Mouse (Mus musculus) layer of hippocampus, adult 2 months (tissue): ENCODE data around the gene Twf1. TPM values are rescaled to one million over a fixed set of nuclear protein-coding genes. Genes with fewer than 3 reads are reported as not detected.

Source experiments
- DNase-seq, 2 experiments: peaks; one replicate each; pipeline ENCODE4 v3.0.0; 2022; ENCODE audit warnings: low spot score in 2 of 2
- H3K27ac ChIP-seq: fragments of 200-600 bp; 2 replicates; pipeline ENCODE4 v1.8.1; 2022
- H3K4me3 ChIP-seq: fragments of 200-600 bp; 2 replicates; pipeline ENCODE4 v1.8.1; 2022; ENCODE audit warnings: mild to moderate bottlenecking
- CTCF ChIP-seq: fragments of 200-600 bp; conservative IDR thresholded peaks from 2 replicates; pipeline ENCODE4 v1.8.1; 2022; ENCODE audit warnings: antibody characterized with exemption, mild to moderate bottlenecking, moderate library complexity
- long read RNA-seq, 2 experiments: library from polyadenylated mRNA; stranded (forward); transcript quantifications; one replicate each; pipeline ENCODE4 v2.0.0; 2021; ENCODE audit warnings: borderline mapping rate in 2 of 2
- total RNA-seq, 2 experiments: library from RNA; stranded (reverse); gene quantifications; 2 replicates each; pipeline ENCODE4 v1.2.3; 2021

Twf1 gene
- total RNA-seq = 10 to 100 TPM; 52.0 to 69.4 TPM
- long read RNA-seq, experiment 1, transcript Twf1-201 (9 exons, 3,025 nt) = major isoform, 36 of 48 reads
- long read RNA-seq, experiment 1, partial matches to known transcripts = 2 of 48 reads
- long read RNA-seq, experiment 1, other reads (novel, unspliced or antisense) = 10 of 48 reads
- long read RNA-seq, experiment 2, transcript Twf1-201 (9 exons, 3,025 nt) = major isoform, 68 of 83 reads
- long read RNA-seq, experiment 2, partial matches to known transcripts = 5 of 83 reads
- long read RNA-seq, experiment 2, other reads (novel, unspliced or antisense) = 10 of 83 reads

DNA sequence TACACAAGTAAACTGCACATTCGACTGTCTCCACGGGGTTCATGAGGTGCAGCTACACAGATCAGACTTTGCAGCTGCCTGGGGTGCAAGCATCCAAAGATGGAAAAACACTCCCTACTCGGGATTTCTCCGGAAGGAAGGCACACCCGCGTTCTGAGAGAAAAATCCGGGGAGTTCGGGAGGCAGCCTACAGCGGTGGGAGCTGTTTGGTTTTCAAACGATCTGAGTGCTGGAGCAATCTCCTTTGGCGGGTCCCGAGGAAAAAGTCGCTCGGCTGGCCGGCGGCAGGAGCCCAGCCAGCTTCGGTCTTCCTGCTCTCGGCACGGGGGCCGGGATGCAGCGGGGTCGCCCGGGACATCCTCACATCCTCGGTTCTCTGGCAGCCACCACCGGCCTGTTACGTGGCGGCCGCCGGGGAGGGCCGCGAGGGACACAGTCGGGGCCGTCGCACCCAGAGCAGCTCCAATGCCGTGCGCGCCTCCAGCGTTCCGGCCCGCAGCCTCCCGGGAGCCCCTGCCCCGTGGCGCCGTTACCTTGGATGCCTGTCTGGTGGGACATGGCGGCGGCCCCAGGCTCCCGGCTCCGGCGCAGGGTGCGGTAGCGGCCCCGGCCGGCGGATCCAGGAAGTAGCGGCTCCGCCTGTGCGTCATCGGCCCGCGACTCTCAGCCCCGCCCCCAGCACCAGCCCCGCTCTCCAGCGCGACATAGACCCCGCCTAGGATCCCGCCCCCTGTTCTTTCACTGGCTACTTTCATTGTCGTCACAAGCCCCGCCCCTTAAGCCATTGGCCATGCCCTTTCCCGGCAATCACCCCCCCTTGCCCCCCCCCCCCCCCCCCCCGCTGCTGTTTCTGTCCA, at the start of gene Twf1:
Gene Twf1 (minus strand): TSS at position 671 of the 857 bp plus-strand sequence.
- TF ChIP-seq CTCF = peak; percentile 64
- peak within 1 kb of the TSS; percentile 98 for H3K4me3 ChIP-seq

DNA sequence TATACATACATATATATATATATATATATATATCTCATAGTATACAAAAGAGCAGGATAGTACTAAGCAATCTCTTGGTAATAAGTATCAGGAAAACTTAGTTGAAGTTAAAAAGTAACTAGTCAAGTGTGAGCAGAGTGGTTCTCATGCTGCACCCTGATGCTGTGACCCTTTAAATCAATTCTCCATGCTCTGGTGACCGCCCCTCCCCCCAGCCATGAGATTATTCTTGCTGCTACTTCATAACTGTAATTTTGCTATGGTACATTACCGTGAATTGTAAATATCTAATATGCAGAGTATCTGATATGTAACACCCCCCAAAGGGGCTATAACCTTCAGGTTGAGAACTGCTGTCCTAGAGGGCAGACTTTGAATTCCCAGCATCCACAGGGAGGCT, 49.4 kb upstream of the Twf1 start:
- Histone ChIP-seq H3K27ac (no peak overlapping the region), H3K4me3 (no peak overlapping the region)
- no peak for DNase-seq
- TF ChIP-seq CTCF = no peak

More for the DNA sequence above, at the start of gene Twf1:
- DNase-seq = peak; percentile 98 to 99
- H3K27ac ChIP-seq = peak within 1 kb of the TSS; percentile 95

DNA sequence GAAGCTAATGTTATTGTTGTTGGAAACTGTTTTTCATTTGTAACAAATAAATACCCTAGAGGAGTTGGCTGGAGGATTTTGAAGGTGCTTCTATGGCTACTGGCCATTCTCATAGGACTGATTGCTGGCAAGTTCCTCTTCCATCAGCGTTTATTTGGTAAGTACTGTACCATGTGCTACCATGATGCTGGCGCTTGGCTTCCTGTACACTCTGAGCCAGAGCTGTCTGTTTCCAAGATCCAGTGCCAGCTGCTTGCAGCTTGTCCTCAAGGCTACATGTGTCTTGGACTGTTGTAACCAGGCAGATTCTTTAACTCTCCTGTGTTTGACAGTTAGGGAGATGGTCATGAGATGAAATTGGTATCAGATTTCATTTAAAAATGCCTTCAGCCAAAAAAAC, 48.5 kb upstream of the Twf1 start:
- no peak overlapping the region for H3K27ac ChIP-seq
- no peak for DNase-seq
- H3K4me3 ChIP-seq = no peak overlapping the region
- TF ChIP-seq CTCF = no peak

DNA sequence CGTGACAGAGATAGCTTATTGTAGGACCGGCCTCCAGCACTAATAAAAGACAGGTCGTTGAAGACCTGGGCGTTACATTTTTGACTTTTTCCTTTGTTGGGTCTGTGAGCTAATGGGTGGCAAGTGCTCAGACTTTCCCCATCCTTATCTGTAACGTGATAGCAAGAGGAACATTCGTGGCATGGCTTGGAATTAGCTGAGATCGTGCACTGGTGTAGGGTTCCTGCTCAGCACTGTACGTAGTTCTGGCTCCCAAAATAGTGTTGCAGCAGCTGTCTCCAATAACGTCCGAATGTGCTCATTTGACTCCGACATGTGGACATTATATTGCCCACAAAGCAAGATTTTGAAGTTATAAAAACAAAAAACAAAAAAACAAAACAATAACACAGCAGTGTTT, 44.8 kb upstream of the Twf1 start:
- Histone ChIP-seq H3K4me3 (no peak overlapping the region), H3K27ac (no peak overlapping the region)
- no peak for DNase-seq
- TF ChIP-seq CTCF = no peak

DNA sequence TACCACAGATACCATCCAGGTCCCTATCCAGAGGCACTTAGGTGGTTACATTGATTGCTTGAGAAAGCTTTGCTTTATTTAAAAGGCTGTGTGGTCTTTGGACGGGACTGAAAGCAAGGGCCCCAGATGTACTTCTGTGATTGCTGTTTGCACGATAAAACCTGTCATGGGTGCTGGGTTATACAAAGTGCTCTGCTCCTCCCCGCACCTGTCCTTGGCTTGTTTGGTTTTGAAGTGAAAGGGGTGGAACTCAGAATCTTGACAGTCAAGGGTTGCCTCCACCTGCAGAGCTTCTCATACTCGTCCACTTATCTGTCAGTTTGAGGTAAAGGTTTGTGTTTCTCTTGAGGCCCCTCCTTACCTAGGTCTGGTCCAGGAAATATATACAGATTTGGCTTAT, 40.9 kb upstream of the Twf1 start:
- TF ChIP-seq CTCF = no peak
- no peak overlapping the region for H3K27ac ChIP-seq
- DNase-seq = no peak
- no peak overlapping the region for H3K4me3 ChIP-seq

DNA sequence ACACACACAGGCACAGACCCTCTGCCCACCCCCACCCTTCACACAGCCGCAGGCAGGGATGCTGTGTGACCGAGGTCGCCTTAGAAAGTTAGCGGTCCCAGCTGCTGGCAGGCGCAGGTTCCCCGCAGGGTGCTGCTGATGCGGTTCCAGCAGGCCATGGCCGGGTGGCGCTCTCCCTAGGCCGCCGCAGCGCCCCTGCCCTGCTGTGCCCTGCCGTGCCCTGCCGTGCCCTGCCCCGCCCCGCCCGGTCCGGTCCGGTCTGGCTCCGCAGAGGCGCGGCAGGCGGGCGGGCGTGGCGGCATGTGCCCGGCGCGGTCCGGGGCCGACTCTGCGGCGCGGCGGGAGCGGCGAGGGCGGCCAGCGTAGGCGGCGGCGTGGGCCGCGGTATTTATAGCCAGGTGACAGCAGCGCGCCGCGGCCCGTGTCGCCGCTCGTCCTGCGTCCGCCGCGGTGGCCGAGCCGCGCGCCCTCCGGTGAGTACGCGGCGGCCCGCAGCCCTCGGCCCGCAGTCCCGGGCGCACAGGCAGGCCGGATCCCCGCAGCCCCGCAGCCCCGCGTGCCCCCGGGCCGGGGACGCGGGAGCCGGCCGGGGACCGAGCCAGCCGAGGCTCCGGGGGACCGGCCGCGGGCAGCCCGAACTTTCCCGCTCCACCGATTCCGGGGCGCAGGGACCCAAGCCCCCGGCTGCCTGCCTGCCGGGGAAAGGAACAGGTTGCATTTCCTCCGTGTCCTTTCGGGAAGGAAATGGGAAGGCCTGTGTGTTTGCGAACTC, 39.3 kb upstream of the Twf1 start, which contains the start of gene Tmem117:
Gene Tmem117 (plus strand): TSS at position 403 of the 772 bp plus-strand sequence.
- no peak for TF ChIP-seq CTCF
- peak within 1 kb of the TSS; percentile 88 for H3K27ac ChIP-seq
- no peak for DNase-seq
- H3K4me3 ChIP-seq = peak within 1 kb of the TSS; percentile 64

DNA sequence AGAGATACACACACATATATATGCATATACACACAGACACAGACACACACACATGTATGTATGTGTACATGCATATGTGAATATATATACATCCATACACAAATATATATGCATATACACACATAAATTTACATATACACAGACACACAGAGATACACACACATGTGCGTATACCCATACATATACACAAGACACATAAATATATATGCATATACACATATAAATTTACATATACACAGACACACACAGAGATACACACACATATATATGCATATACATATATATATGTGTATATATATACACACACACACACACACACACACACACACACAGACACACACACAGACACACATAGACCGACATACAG, 38.8 kb upstream of the Twf1 start:
- TF ChIP-seq CTCF = no peak
- H3K27ac ChIP-seq = peak overlapping the region; percentile 88; the same call in 1 of the 2 replicates
- no peak for DNase-seq
- peak overlapping the region; percentile 64; the same call in 1 of the 2 replicates for H3K4me3 ChIP-seq

DNA sequence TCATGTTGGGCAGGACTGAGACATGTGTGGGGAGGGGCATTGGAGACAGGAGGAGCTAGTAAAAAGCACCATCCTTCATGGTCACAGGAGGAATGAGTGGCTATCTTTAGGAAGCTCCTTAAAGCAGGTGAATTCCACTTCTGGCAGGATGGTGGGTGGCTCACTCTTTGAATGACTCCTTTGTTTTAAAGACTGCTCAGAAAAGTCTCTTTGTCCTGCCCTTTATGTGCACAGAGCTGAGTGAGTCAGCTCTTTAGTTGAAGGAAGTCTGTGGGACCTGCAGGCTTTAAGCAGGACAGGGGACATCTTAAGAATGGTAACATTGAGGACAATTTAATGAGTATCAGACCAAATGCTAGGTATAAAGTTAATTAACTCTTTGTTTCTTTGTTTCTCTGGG, 31.2 kb upstream of the Twf1 start:
- Histone ChIP-seq H3K27ac (no peak overlapping the region), H3K4me3 (no peak overlapping the region)
- no peak for DNase-seq
- no peak for TF ChIP-seq CTCF

DNA sequence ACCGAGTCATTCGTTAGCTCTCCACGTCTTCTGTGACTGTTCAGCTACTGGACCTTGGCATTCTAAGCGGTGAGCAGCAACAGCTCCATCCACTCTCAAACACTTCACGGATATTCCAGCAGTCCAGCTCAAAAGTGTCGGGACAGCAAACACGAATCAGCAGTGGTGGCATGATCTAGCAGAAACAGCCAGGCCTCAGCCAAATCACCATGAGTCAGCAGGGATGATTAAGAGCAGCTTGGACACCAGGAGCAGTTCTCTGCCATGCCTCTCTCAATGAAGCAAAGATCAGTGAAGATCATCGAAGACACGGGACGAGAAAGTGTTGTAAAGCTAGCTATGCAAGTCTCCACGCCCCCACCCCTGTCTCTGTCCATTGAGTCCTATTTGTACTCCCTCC, 26.3 kb upstream of the Twf1 start:
- no peak overlapping the region for H3K27ac ChIP-seq
- TF ChIP-seq CTCF = no peak
- DNase-seq = no peak
- H3K4me3 ChIP-seq = no peak overlapping the region

DNA sequence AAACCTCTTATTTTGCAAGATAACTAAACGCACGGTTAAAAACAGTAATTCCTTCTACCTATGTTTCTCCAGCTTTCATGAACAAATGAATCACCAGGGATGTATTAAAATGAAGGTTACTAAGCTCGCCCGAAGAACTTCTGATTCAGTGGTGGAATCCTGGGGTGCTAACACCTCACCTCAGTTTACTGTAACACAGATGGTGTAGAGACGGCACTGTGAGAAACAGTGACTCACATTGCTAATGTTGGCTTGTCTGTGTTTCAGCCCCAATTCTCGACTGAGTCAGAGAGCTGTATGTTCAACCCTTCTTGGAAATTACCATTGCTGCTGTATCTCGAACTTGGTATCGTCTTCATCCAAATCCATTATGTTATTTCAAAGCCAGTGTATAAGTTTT, 18.1 kb upstream of the Twf1 start:
- no peak for DNase-seq
- no peak for TF ChIP-seq CTCF
- no peak overlapping the region for H3K27ac ChIP-seq
- H3K4me3 ChIP-seq = no peak overlapping the region

DNA sequence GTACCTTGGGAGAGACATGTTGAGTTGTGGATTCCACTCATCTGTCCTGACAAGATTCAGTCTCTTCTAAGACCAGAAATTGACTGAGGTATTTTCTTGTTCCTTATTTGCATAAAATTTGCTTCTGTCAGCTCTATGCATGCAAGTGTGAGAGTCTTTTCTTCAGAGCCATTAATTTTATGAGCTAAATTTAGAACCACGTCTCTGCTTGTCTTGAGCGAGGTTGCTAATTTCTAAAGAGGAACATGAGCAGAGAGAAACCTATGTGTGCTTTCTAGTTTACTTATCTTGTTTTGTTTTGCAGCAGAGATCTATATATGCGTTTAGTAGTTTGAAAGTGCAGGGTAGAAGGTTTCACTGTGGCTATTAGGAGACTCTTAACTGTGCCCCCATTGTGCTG, 12.8 kb upstream of the Twf1 start:
- Histone ChIP-seq H3K27ac (no peak overlapping the region), H3K4me3 (no peak overlapping the region)
- no peak for DNase-seq
- TF ChIP-seq CTCF = no peak

DNA sequence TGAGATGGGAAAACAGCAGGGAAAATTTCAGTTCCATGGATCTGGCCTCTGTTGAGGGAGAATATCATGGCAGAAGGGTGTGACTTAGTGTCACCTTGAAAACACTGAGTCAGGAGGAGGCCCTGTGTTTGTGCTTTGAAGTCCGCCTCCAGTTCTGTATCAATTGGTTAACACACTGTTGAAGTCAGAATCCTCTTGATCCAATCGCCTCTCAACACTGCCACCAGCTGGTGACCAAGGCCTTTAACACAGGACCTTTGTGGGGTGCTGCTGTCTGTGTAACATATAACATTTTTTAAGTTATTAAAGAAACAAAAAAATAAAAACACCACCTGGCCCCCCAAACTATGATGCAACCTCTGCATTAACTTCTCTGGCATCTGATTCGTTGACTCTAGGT, 11.7 kb upstream of the Twf1 start:
- Histone ChIP-seq H3K4me3 (no peak overlapping the region), H3K27ac (no peak overlapping the region)
- TF ChIP-seq CTCF = peak; percentile 72
- DNase-seq = peak in 1 of 2 experiments; percentile 62
